Mouse (Mus musculus) brain, embryonic 14.5 days (tissue): ENCODE data around the gene Stard10.

Experiments
- CTCF ChIP-seq: fragments of 200-500 bp; IDR thresholded peaks from 2 replicates; pipeline ENCODE4 v1.5.1; 2012; ENCODE audit warnings: inconsistent platforms, mild to moderate bottlenecking, moderate library complexity, borderline replicate concordance; ENCODE audit not compliant: insufficient read depth, insufficient read length; ENCODE audit errors: extremely low read depth
- POLR2A ChIP-seq: fragments of 200-500 bp; IDR thresholded peaks from 2 replicates; pipeline ENCODE4 v1.6.1; 2012; ENCODE audit warnings: mild to moderate bottlenecking, inconsistent platforms, borderline replicate concordance; ENCODE audit not compliant: poor library complexity, insufficient read depth, insufficient read length, severe bottlenecking; ENCODE audit errors: extremely low read depth

DNA sequence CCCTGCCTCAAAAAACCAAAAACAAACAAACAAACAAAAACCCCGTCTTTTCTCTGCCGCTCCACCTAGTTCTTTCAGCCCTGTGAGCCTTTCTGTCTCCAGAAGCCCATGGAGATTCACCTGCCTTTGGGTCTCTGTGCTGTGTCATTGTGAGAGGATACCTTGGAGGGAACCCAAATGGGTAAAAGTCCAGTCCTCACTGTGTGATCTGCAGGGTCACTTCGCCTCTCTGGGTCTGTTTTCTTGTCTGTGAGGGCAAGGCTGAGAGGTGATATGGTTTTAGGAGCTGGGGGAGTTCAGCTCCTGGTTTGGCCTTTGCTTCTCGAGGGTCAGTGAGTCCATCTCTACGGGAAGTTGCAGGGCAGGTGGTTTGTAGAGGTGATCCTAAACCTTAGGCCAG, 9.1 kb downstream of the Stard10 start:
- TF ChIP-seq POLR2A (no peak), CTCF (no peak)
